Mouse (Mus musculus) limb, embryonic 10.5 days (tissue): ENCODE results near the gene Chd1l. TPM values are rescaled to one million over a fixed set of nuclear protein-coding genes. Genes with fewer than 3 reads are reported as not detected.

Experiments used
- DNase-seq: peaks from one replicate; pipeline ENCODE4 v3.0.0-alpha.2; 2017; ENCODE audit warnings: low spot score
- H3K27ac ChIP-seq: fragments of 300-500 bp; sonication (generic); 2 replicates; pipeline ENCODE4 v1.5.1; 2016; ENCODE audit warnings: mild to moderate bottlenecking
- H3K27me3 ChIP-seq: fragments of 300-500 bp; sonication (generic); 2 replicates; pipeline ENCODE4 v1.6.1; 2016; ENCODE audit warnings: low read depth, mild to moderate bottlenecking; ENCODE audit not compliant: poor library complexity, severe bottlenecking
- H3K36me3 ChIP-seq: fragments of 300-500 bp; sonication (generic); 2 replicates; pipeline ENCODE4 v1.6.1; 2016; ENCODE audit warnings: mild to moderate bottlenecking, moderate library complexity
- H3K4me1 ChIP-seq: fragments of 300-500 bp; sonication (generic); 2 replicates; pipeline ENCODE4 v1.6.1; 2016
- H3K4me3 ChIP-seq: fragments of 300-500 bp; sonication (generic); 2 replicates; pipeline ENCODE4 v1.5.1; 2016; ENCODE audit warnings: mild to moderate bottlenecking, moderate library complexity
- H3K9me3 ChIP-seq: fragments of 300-500 bp; sonication (generic); replicated peaks from 2 replicates; pipeline ENCODE4 v1.6.1; 2016; ENCODE audit warnings: mild to moderate bottlenecking
- WGBS: fragments of 180-500 bp; shearing (Covaris S2); methylation state at CpG from one replicate; pipeline ENCODE4 v1.1.7; 2016; 5-methylcytosine and 5-hydroxymethylcytosine counted together
- polyA plus RNA-seq: library from polyadenylated mRNA; unstranded; fragments of >200 nt; fragmentation: Nextera tagmentation; extraction: Ambion mirVana; gene quantifications from 2 replicates; pipeline ENCODE4 v1.2.1, GENCODE M21; 2016

Chd1l gene
- polyA plus RNA-seq, 1 experiment from 2014 or later, result 20.8 TPM

DNA sequence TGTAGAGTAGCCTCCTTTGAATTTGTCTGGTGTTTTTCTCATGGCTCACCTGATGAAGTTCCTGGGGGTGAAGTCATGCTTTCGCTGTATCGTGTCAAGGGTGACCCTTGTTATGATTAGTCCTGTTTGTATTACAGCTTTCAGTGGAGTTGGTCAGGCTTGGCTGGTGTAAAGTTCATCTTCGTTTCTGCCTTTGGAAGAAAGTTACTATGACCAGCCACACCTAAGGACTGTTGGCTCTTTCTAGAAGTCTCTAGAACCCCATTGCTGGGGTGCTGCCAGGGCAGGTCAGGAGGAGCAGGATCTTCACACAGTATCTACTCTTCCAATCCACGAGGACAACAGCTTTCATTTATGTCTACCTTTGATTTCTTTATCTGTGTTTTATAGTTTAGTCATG, 23.5 kb upstream of the Chd1l start:
- no peaks in the 10 kb centered on the region for H3K27me3 ChIP-seq
- no peak overlapping the region for H3K4me3 ChIP-seq
- no peak for DNase-seq
- WGBS, result 82% methylated on average over 4 of the region's 4 CpGs
- no peak overlapping the region for H3K27ac ChIP-seq
- H3K9me3 ChIP-seq, result no peaks in the 10 kb centered on the region
- 0 out of 2 replicates have a peak, but pooled peaks cover 6% of the 10 kb centered on the region for H3K4me1 ChIP-seq
- no peaks in the 10 kb centered on the region for H3K36me3 ChIP-seq

DNA sequence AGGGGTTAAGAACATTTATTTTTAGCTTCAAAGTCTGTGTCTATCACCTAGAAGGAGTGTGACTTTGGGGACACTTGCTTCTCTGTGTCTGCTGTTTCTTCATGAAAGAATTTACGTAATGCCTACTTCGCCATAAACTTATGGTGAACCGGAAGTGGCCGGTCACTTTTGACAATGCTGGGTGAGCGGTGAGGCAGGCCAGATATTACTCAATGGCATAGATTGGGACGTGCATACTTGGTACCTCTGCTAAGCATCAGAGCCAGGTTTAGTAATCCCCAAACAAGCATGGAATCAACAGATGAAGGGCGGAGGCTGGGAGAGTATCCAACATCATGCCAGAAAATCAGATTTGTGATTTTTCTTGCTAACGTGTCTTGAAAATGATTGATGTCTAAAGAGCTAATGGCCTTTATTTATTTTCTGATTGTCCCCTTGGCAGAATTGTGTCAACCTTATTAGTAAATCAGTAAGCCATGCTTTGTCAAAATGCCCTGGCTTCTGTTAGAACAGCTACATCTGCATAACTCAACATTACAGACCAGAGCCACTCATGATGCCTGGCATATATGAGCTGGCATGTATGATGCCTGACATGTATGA, 21.4 kb upstream of the Chd1l start:
- no peaks in the 10 kb centered on the region for H3K9me3 ChIP-seq
- WGBS, result 89% methylated on average over 8 of the region's 8 CpGs
- H3K4me3 ChIP-seq, result no peak overlapping the region
- no peak overlapping the region for H3K27ac ChIP-seq
- 0 out of 2 replicates have a peak, but pooled peaks cover 11% of the 10 kb centered on the region for H3K4me1 ChIP-seq
- no peak for DNase-seq
- no peaks in the 10 kb centered on the region for H3K27me3 ChIP-seq
- H3K36me3 ChIP-seq, result no peaks in the 10 kb centered on the region

DNA sequence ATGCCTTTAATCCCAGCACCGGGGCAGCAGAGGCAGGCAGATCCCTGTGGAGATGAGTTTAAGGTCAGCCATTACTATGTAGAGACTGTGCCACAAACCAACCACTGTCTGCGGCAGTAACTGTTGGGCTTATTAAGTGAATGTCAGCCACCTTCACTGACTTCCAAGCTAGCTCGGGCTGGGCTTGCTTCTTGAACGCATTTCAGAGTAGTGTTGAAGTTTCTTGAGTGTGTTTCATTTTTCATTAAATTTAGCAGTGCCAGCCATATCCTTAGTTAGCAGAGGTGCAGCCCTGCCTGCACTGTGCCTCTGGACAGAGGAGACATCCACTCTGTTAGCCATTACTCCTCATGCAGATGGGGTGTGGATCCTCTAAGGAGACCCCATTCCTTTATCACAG, 20.7 kb upstream of the Chd1l start:
- no peak for DNase-seq
- Histone ChIP-seq H3K4me3 (no peak overlapping the region), H3K9me3 (no peaks in the 10 kb centered on the region), H3K27me3 (no peaks in the 10 kb centered on the region), H3K4me1 (0 out of 2 replicates have a peak, but pooled peaks cover 11% of the 10 kb centered on the region), H3K36me3 (no peaks in the 10 kb centered on the region), H3K27ac (no peak overlapping the region)
- WGBS, result 94% methylated on average over 4 of the region's 4 CpGs

DNA sequence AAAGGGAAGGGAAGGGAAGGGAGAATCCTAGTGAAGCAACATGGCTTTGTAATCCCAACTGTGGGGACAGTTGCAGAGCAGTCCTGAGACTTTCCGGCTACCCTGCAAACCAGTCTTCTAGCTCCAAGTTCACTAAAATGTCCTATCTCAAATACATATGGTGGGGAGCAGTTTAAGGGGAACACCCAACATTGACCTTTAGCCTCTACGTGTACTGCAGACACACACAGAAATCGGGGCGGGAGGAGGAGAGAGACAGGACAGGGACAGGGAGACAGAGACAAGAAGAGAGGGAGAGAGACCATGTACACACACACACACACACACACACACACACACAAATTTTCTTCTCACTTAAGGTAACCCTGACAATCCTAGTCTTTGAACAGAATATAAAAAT, 19.9 kb upstream of the Chd1l start:
- H3K9me3 ChIP-seq, result no peaks in the 10 kb centered on the region
- 0 out of 2 replicates have a peak, but pooled peaks cover 11% of the 10 kb centered on the region for H3K4me1 ChIP-seq
- no peak overlapping the region for H3K27ac ChIP-seq
- H3K4me3 ChIP-seq, result no peak overlapping the region
- no peak for DNase-seq
- H3K27me3 ChIP-seq, result no peaks in the 10 kb centered on the region
- no peaks in the 10 kb centered on the region for H3K36me3 ChIP-seq
- 81% methylated on average over 4 of the region's 4 CpGs for WGBS

DNA sequence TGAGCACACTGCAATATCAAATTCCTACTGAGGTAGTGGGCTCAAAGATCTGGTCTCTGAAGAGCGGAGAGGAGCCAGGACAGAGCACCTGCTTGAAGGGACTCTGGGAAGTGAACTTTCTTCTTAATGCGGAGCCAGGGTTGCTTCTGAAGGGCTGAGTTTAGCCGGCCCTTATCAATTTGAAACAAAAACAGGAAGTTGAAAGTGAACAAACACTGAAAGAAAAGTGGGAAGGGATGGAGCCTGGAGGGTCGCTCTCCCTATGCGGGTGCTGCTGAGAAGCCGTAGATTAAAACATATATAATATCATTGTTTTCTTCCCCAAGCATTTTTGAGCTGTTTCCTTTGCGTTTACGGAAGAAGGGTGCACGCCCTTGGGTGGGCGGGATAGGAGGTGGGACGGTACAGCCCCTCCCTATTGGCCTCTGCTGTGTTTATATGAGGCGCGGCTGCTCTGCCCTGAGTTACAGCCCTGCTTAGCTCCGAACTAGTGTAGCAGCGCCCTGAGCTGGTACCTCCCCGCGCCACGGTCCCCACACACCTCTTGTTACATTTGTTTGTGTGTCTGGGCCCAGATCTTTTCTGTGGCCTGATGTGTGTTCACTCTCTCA, 18.5 kb upstream of the Chd1l start, which contains the start of gene Fmo5:
Fmo5 (plus strand) TSS at position 414 of the 611 bp plus-strand sequence.
- H3K4me1 ChIP-seq, result 0 out of 2 replicates have a peak, but pooled peaks cover 11% of the 10 kb centered on the region
- 3% methylated on average over 18 of the region's 18 CpGs for WGBS
- peak within 1 kb of the TSS; percentile 52 for H3K4me3 ChIP-seq
- H3K27me3 ChIP-seq, result no peaks in the 10 kb centered on the region
- DNase-seq, result peak; percentile 40
- no peaks in the 10 kb centered on the region for H3K36me3 ChIP-seq
- H3K27ac ChIP-seq, result peak within 1 kb of the TSS; percentile 42; the same call in 1 of the 2 replicates
- H3K9me3 ChIP-seq, result no peaks in the 10 kb centered on the region

DNA sequence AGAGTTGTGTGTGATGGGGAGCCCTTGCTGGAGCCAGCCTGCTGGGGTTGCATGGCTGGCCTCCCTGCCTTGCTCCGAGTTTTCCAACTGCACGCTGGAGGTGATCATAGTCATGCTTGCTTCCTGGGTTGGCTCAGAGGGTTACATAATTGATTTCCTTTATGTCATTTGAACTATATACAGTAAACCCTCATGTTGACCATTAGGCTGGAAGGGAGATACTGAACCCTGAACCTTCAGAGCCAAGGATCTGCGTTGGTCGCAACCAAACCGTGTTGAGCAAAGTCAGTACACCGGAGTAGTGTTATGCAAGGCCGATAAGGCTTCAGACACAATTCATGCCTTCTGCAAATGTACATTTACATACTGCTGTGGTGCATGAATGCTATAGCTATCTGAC, 17.9 kb upstream of the Chd1l start:
- H3K4me3 ChIP-seq, result peak overlapping the region; percentile 52
- no peak for DNase-seq
- no peaks in the 10 kb centered on the region for H3K9me3 ChIP-seq
- 79% methylated on average over 7 of the region's 7 CpGs for WGBS
- no peaks in the 10 kb centered on the region for H3K36me3 ChIP-seq
- no peak overlapping the region for H3K27ac ChIP-seq
- no peaks in the 10 kb centered on the region for H3K27me3 ChIP-seq
- 0 out of 2 replicates have a peak, but pooled peaks cover 11% of the 10 kb centered on the region for H3K4me1 ChIP-seq

DNA sequence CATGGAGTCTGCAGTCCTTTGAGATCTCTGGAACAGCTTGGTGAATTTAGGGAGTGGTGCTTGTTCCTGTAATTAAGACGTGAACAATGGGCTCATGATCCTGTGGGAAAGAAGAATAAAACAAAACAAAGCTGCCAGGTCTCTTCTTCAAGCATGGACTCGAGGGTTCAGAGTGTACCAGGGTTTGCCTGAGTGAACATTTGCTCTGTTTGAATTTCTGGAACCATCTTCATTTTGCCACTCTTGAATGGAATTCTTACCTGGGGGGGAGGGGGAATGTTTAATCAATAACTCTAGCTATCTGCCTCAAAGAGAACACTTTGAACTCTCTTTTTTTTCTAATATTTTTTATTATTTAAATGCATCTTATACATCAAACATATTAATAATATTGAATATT, 14.6 kb upstream of the Chd1l start:
- H3K36me3 ChIP-seq, result no peaks in the 10 kb centered on the region
- H3K9me3 ChIP-seq, result no peaks in the 10 kb centered on the region
- DNase-seq, result no peak
- WGBS, result 61% methylated on average over 2 of the region's 2 CpGs
- H3K4me3 ChIP-seq, result no peak overlapping the region
- 0 out of 2 replicates have a peak, but pooled peaks cover 11% of the 10 kb centered on the region for H3K4me1 ChIP-seq
- H3K27ac ChIP-seq, result no peak overlapping the region
- no peaks in the 10 kb centered on the region for H3K27me3 ChIP-seq

DNA sequence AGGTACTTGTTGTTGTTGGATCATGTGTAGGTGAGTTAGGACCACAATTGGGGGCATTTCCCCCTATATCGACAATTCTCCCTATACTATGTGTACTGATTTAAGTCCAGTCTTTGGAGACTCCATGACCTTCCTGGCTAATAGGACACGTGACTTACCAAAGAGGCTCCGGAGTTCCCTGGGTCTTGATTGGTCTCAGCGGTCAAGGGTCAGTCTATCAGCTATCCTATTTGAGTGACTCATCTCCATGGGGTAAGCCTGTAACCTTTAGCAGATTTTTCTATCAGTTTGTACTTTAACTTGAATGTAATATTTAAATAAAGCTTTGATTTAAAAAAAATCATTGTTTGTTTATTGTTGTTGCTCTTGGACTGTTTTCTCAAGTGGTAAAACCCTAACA, 10.7 kb upstream of the Chd1l start:
- no peaks in the 10 kb centered on the region for H3K36me3 ChIP-seq
- DNase-seq, result no peak
- H3K27me3 ChIP-seq, result no peaks in the 10 kb centered on the region
- no peak overlapping the region for H3K27ac ChIP-seq
- no peaks in the 10 kb centered on the region for H3K4me1 ChIP-seq
- 91% methylated on average over 4 of the region's 4 CpGs for WGBS
- H3K4me3 ChIP-seq, result no peak overlapping the region
- no peaks in the 10 kb centered on the region for H3K9me3 ChIP-seq

DNA sequence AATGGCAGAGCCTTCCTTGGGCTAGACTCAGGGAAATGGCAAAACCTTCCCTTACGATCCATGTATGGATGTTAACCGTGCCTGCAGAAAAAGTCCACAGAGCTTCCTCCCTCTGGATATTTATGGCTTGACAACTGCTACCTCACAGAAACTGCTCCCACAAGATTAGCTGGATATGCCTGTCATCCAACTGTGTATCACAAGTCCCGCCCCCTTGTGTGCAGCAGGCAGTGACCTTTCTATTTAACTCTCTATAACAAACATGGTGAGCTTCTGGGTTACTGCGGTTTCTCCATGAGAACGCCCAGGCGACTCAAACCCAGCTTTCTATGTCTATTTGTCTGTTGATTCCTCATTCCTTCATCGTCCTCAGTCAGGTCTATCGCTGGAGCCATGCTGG, 7.9 kb upstream of the Chd1l start:
- Histone ChIP-seq H3K36me3 (no peaks in the 10 kb centered on the region), H3K4me3 (no peak overlapping the region), H3K9me3 (no peaks in the 10 kb centered on the region), H3K27me3 (no peaks in the 10 kb centered on the region), H3K4me1 (no peaks in the 10 kb centered on the region), H3K27ac (no peak overlapping the region)
- 88% methylated on average over 8 of the region's 8 CpGs for WGBS
- DNase-seq, result no peak

DNA sequence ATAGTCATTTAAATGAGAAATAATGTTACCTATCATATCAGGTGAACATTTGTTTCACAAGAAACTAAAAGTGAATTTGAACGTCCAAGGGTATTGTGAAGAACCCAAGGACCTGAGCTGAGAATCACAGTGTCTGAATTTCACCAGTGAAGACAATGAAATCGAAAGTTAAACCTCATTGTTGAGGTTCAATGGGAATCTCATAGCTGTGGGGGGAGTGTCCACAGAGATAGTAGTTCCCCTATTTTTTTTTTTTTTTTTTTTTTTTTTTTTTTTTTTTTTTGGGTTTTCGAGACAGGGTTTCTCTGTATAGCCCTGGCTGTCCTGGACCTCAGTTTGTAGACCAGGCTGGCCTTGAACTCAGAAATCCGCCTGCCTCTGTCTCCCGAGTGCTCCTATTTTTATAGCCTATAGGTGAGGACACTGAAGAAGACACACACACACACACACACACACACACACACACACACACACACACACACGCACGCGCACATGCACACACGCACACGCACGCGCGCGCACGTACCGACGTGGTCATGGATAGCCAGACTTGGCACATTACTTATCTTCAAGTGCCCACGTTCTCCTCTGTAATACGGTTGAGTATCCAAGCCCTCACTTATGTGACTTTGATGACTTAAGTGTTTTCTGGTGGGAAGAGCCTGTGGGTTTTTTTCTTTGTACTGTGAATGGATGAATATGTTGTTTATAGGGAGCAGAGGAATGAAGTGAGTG, 7.3 kb upstream of the Chd1l start:
- no peak for DNase-seq
- H3K4me3 ChIP-seq, result no peak overlapping the region
- no peaks in the 10 kb centered on the region for H3K36me3 ChIP-seq
- H3K27me3 ChIP-seq, result no peaks in the 10 kb centered on the region
- H3K27ac ChIP-seq, result no peak overlapping the region
- H3K9me3 ChIP-seq, result no peaks in the 10 kb centered on the region
- WGBS, result 94% methylated on average over 19 of the region's 19 CpGs
- no peaks in the 10 kb centered on the region for H3K4me1 ChIP-seq

DNA sequence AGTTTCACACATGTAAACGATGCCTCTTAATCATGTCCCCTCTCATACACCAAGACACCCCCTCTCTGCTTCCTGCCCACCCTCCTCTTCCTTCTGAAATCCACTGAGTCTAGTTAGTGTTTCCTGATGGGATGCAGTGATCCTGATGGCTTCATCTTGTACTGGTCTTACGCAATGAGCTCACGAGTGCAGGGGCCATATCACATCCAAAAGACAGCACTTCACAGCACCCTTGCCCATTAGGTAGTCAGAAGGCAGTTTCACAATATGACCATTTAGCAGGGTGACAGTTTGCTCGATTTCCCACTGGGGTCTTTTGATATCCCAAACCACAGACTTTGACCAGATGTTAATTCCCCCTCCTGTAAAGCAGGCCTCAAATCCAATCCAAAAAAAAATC, 5.9 kb upstream of the Chd1l start:
- Histone ChIP-seq H3K4me1 (no peaks in the 10 kb centered on the region), H3K36me3 (no peaks in the 10 kb centered on the region), H3K27me3 (no peaks in the 10 kb centered on the region), H3K9me3 (no peaks in the 10 kb centered on the region), H3K4me3 (no peak overlapping the region), H3K27ac (no peak overlapping the region)
- 92% methylated on average over 4 of the region's 4 CpGs for WGBS
- no peak for DNase-seq

DNA sequence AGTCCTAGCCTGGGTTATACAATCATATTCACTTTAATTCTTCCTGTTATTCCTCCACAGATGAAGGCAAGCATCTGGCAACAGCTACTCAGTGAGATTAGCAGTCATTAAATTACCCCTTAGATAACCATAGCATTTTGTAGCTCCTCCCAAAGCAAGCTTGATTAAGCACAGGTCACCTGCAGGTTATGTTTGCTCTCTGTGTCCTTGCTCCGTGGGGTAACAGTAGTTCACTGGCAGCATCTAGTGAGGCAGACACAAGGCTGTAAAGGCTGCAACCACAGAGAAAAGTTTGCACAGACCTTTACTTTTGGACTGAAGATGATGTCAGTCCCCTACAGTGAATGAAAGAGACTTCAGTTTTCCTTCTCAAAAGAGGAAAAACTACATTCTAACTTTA, 5.2 kb upstream of the Chd1l start:
- no peak for DNase-seq
- WGBS, result 20% methylated on average over 1 of the region's 1 CpGs
- Histone ChIP-seq H3K27me3 (no peaks in the 10 kb centered on the region), H3K27ac (no peak overlapping the region), H3K9me3 (no peaks in the 10 kb centered on the region), H3K4me1 (no peaks in the 10 kb centered on the region), H3K4me3 (no peak overlapping the region), H3K36me3 (no peaks in the 10 kb centered on the region)

DNA sequence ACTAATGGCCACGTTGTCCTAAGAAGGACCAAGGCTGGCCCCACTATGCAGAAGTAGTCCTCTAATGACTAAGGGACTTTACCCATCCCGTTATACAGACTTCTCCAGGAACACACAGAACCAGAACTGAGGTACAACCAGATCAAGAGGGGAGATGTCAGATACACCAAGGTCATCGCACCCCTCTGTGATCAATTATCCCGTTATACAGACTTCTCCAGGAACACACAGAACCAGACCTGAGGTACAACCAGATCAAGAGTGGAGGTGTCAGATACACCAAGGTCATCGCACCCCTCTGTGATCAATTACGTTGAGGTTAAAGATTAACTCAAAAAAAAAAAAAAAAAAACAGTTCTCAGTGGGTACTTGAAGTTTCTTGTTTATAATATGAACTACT, 1.0 kb upstream of the Chd1l start:
- H3K9me3 ChIP-seq, result no peaks in the 10 kb centered on the region
- no peak overlapping the region for H3K4me3 ChIP-seq
- H3K36me3 ChIP-seq, result no peaks in the 10 kb centered on the region
- H3K4me1 ChIP-seq, result no peaks in the 10 kb centered on the region
- 90% methylated on average over 6 of the region's 6 CpGs for WGBS
- no peaks in the 10 kb centered on the region for H3K27me3 ChIP-seq
- DNase-seq, result no peak
- H3K27ac ChIP-seq, result no peak overlapping the region
